Mouse (Mus musculus): ENCODE results near the gene Clec14a.

DNA sequence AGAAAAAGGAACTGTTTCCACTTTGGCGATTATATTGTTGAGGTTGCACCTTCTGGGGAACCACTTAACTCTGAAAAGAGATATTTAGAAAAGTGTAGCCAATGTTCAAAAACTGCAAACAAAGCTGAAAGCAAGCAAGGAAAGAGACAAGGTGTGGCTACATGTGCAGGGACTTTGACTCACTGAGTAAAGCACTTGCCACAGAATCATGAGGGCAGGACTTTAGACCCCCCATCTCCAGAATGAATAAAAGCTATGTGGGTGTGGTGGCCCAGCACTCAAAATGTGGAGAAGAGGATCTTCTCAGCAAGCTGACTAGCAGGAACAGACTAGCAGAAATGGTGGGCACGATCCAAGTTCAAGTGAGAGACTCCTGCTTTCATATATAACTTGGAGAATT, 36.6 kb downstream of the Clec14a start:
- TF ChIP-seq POLR2A (IDR thresholded peaks at IDR 0.05; ENCODE audit: control insufficient read depth, extremely low read depth, insufficient read depth, low read length, poor library complexity), result no peak
- no peak for TF ChIP-seq CTCF (IDR thresholded peaks at IDR 0.05; ENCODE audit: borderline replicate concordance, control insufficient read depth, extremely low read depth, insufficient read depth, low read length, poor library complexity)

All from thymus, adult 2 months (tissue).